Mouse (Mus musculus): Measurements from ENCODE around the gene Kmt2e. TPM values are rescaled to one million over a fixed set of nuclear protein-coding genes. Genes with fewer than 3 reads are reported as not detected.

Gene Kmt2e
- polyA plus RNA-seq, 2 experiments, result 8.0 to 24.7 TPM

- no peak overlapping the region for H3K4me3 ChIP-seq (ENCODE audit: insufficient read depth in 1 of 2, low read depth in 2 of 2, low read length in 2 of 2)
- no peak overlapping the region for H3K27ac ChIP-seq
- DNase-seq (ENCODE audit: low read depth in 3 of 3, low spot score in 3 of 3), result no peak
- H3K9me3 ChIP-seq (ENCODE audit: control insufficient read depth, low read length), result no peaks in the 10 kb centered on the region
- H3K9ac ChIP-seq (replicated peaks), result no peak overlapping the region
- no peaks in the 10 kb centered on the region for H3K36me3 ChIP-seq (replicated peaks; ENCODE audit: control insufficient read depth, insufficient read depth, low read depth)
- H3K4me2 ChIP-seq (ENCODE audit: low read depth), result no peak overlapping the region
- ATAC-seq (ENCODE audit: insufficient read depth), result no peak
- H3K4me1 ChIP-seq (replicated peaks; ENCODE audit: control insufficient read depth in 2 of 2, insufficient read depth in 2 of 2, low read length in 1 of 2), result no peaks in the 10 kb centered on the region
- H3K27me3 ChIP-seq (ENCODE audit: control insufficient read depth, insufficient read depth, low read length), result no peaks in the 10 kb centered on the region
- TF ChIP-seq CTCF (IDR thresholded peaks at IDR 0.05; ENCODE audit: low read depth) (no peak), EP300 (IDR thresholded peaks at IDR 0.05; ENCODE audit: low read depth) (no peak)
- 82% methylated on average over 9 of the region's 9 CpGs for WGBS (ENCODE audit: insufficient replicate concordance)
Observed at GRCm38 (mm10) chr5:23401368-23401767, 32.9 kb upstream of the Kmt2e start.

GRCm38 (mm10) chr5:23401999-23402398, 32.2 kb upstream of the Kmt2e start:
- DNase-seq (ENCODE audit: low read depth in 3 of 3, low spot score in 3 of 3) (no peak), ATAC-seq (ENCODE audit: insufficient read depth) (no peak)
- H3K9ac ChIP-seq (replicated peaks), result no peak overlapping the region
- WGBS (ENCODE audit: insufficient replicate concordance), result 35% methylated on average over 2 of the region's 2 CpGs
- no peaks in the 10 kb centered on the region for H3K36me3 ChIP-seq (replicated peaks; ENCODE audit: control insufficient read depth, insufficient read depth, low read depth)
- TF ChIP-seq EP300 (IDR thresholded peaks at IDR 0.05; ENCODE audit: low read depth), result no peak
- no peak for TF ChIP-seq CTCF (IDR thresholded peaks at IDR 0.05; ENCODE audit: low read depth)
- no peaks in the 10 kb centered on the region for H3K9me3 ChIP-seq (ENCODE audit: control insufficient read depth, low read length)
- no peaks in the 10 kb centered on the region for H3K27me3 ChIP-seq (ENCODE audit: control insufficient read depth, insufficient read depth, low read length)
- H3K27ac ChIP-seq, result no peak overlapping the region
- no peaks in the 10 kb centered on the region for H3K4me1 ChIP-seq (replicated peaks; ENCODE audit: control insufficient read depth in 2 of 2, insufficient read depth in 2 of 2, low read length in 1 of 2)
- no peak overlapping the region for H3K4me3 ChIP-seq (ENCODE audit: insufficient read depth in 1 of 2, low read depth in 2 of 2, low read length in 2 of 2)
- no peak overlapping the region for H3K4me2 ChIP-seq (ENCODE audit: low read depth)

- Histone ChIP-seq H3K4me2 (ENCODE audit: low read depth) (no peak overlapping the region), H3K27ac (no peak overlapping the region), H3K36me3 (replicated peaks; ENCODE audit: control insufficient read depth, insufficient read depth, low read depth) (no peaks in the 10 kb centered on the region), H3K9ac (replicated peaks) (no peak overlapping the region), H3K27me3 (ENCODE audit: control insufficient read depth, insufficient read depth, low read length) (no peaks in the 10 kb centered on the region), H3K4me1 (replicated peaks; ENCODE audit: control insufficient read depth in 2 of 2, insufficient read depth in 2 of 2, low read length in 1 of 2) (no peaks in the 10 kb centered on the region), H3K4me3 (ENCODE audit: insufficient read depth in 1 of 2, low read depth in 2 of 2, low read length in 2 of 2) (no peak overlapping the region), H3K9me3 (ENCODE audit: control insufficient read depth, low read length) (no peaks in the 10 kb centered on the region)
- DNase-seq (ENCODE audit: low read depth in 3 of 3, low spot score in 3 of 3) (no peak), ATAC-seq (ENCODE audit: insufficient read depth) (no peak)
- 70% methylated on average over 11 of the region's 11 CpGs for WGBS (ENCODE audit: insufficient replicate concordance)
- TF ChIP-seq EP300 (IDR thresholded peaks at IDR 0.05; ENCODE audit: low read depth) (no peak), CTCF (IDR thresholded peaks at IDR 0.05; ENCODE audit: low read depth) (no peak)
Observed at GRCm38 (mm10) chr5:23403161-23403560, 31.1 kb upstream of the Kmt2e start.

GRCm38 (mm10) chr5:23405666-23406404, 28.4 kb upstream of the Kmt2e start:
- DNase-seq (ENCODE audit: low read depth in 3 of 3, low spot score in 3 of 3), result no peak
- Histone ChIP-seq H3K36me3 (replicated peaks; ENCODE audit: control insufficient read depth, insufficient read depth, low read depth) (no peaks in the 10 kb centered on the region; the same call in 1 of the 2 replicates), H3K4me2 (ENCODE audit: low read depth) (no peak overlapping the region), H3K4me1 (replicated peaks; ENCODE audit: control insufficient read depth in 2 of 2, insufficient read depth in 2 of 2, low read length in 1 of 2) (peaks cover 0 to 5% of the 10 kb centered on the region in 2 experiments; a peak in 1 of 4 replicates), H3K4me3 (ENCODE audit: insufficient read depth in 1 of 2, low read depth in 2 of 2, low read length in 2 of 2) (no peak overlapping the region), H3K9ac (replicated peaks) (no peak overlapping the region), H3K27ac (no peak overlapping the region), H3K9me3 (ENCODE audit: control insufficient read depth, low read length) (no peaks in the 10 kb centered on the region), H3K27me3 (ENCODE audit: control insufficient read depth, insufficient read depth, low read length) (no peaks in the 10 kb centered on the region)
- TF ChIP-seq CTCF (IDR thresholded peaks at IDR 0.05; ENCODE audit: low read depth) (no peak), EP300 (IDR thresholded peaks at IDR 0.05; ENCODE audit: low read depth) (no peak)
- no peak for ATAC-seq (ENCODE audit: insufficient read depth)
- 82% methylated on average over 12 of the region's 12 CpGs for WGBS (ENCODE audit: insufficient replicate concordance)

GRCm38 (mm10) chr5:23406405-23406745, 27.9 kb upstream of the Kmt2e start:
- ATAC-seq (ENCODE audit: insufficient read depth), result no peak
- no peak overlapping the region for H3K27ac ChIP-seq
- no peaks in the 10 kb centered on the region; the same call in 1 of the 2 replicates for H3K36me3 ChIP-seq (replicated peaks; ENCODE audit: control insufficient read depth, insufficient read depth, low read depth)
- TF ChIP-seq CTCF (IDR thresholded peaks at IDR 0.05; ENCODE audit: low read depth), result no peak
- TF ChIP-seq EP300 (IDR thresholded peaks at IDR 0.05; ENCODE audit: low read depth), result no peak
- H3K27me3 ChIP-seq (ENCODE audit: control insufficient read depth, insufficient read depth, low read length), result no peaks in the 10 kb centered on the region
- WGBS (ENCODE audit: insufficient replicate concordance), result 66% methylated on average over 4 of the region's 4 CpGs
- DNase-seq (ENCODE audit: low read depth in 3 of 3, low spot score in 3 of 3), result no peak
- no peak overlapping the region for H3K9ac ChIP-seq (replicated peaks)
- H3K4me2 ChIP-seq (ENCODE audit: low read depth), result no peak overlapping the region
- no peak overlapping the region for H3K4me3 ChIP-seq (ENCODE audit: insufficient read depth in 1 of 2, low read depth in 2 of 2, low read length in 2 of 2)
- peaks cover 0 to 5% of the 10 kb centered on the region in 2 experiments; a peak in 1 of 4 replicates for H3K4me1 ChIP-seq (replicated peaks; ENCODE audit: control insufficient read depth in 2 of 2, insufficient read depth in 2 of 2, low read length in 1 of 2)
- H3K9me3 ChIP-seq (ENCODE audit: control insufficient read depth, low read length), result no peaks in the 10 kb centered on the region
